Mouse (Mus musculus) MEL (cell line): Measurements from ENCODE around the gene Rpl18. TPM values are rescaled to one million over a fixed set of nuclear protein-coding genes. Genes with fewer than 3 reads are reported as not detected.

Experiments used
- DNase-seq: peaks from one replicate; pipeline ENCODE4 v3.0.0; 2011; ENCODE audit warnings: low read depth, low spot score
- H3K27ac ChIP-seq: 2 replicates; pipeline ENCODE4 v1.5.1; 2012; ENCODE audit warnings: low read depth, mild to moderate bottlenecking, control low read depth, low read length, moderate library complexity; ENCODE audit not compliant: control insufficient read depth
- H3K27me3 ChIP-seq, 2 experiments: fragments of 150-350 bp in 1 of 2; sonication (generic) in 1 of 2; 2 replicates each; pipeline ENCODE4 v1.6.1; 2012; ENCODE audit warnings: low read length in 2 of 2, mild to moderate bottlenecking in 2 of 2, improper control_type of control experiment in 1 of 2, moderate library complexity in 1 of 2; ENCODE audit not compliant: insufficient read depth in 2 of 2, control insufficient read depth in 1 of 2
- H3K36me3 ChIP-seq, 2 experiments: 2 replicates each; pipeline ENCODE4 v1.6.1; 2012 to 2014; ENCODE audit warnings: low read length in 2 of 2, improper control_type of control experiment in 1 of 2, inconsistent platforms in 1 of 2, mild to moderate bottlenecking in 1 of 2; ENCODE audit not compliant: insufficient read depth in 2 of 2, control insufficient read depth in 1 of 2
- H3K4me1 ChIP-seq, 2 experiments: fragments of 150-350 bp in 1 of 2; sonication (generic) in 1 of 2; 2 replicates each; pipeline ENCODE4 v1.6.1; 2012; ENCODE audit warnings: low read length in 2 of 2, improper control_type of control experiment in 1 of 2, mild to moderate bottlenecking in 1 of 2; ENCODE audit not compliant: insufficient read depth in 2 of 2, control insufficient read depth in 1 of 2
- H3K4me3 ChIP-seq, 2 experiments: fragments of 150-350 bp in 1 of 2; sonication (generic) in 1 of 2; 2 replicates each; pipeline ENCODE4 v1.5.1; 2012; ENCODE audit warnings: low read depth in 2 of 2, low read length in 2 of 2, mild to moderate bottlenecking in 2 of 2, moderate library complexity in 2 of 2, control low read depth in 1 of 2, improper control_type of control experiment in 1 of 2; ENCODE audit not compliant: control insufficient read depth in 1 of 2, insufficient read depth in 1 of 2
- H3K79me2 ChIP-seq: 2 replicates; pipeline ENCODE4 v1.6.1; 2012; ENCODE audit warnings: mild to moderate bottlenecking, low read length, moderate library complexity; ENCODE audit not compliant: control insufficient read depth, poor library complexity, insufficient read depth
- H3K9ac ChIP-seq: 2 replicates; pipeline ENCODE4 v1.6.1; 2012; ENCODE audit warnings: low read depth, mild to moderate bottlenecking, control low read depth, low read length, moderate library complexity; ENCODE audit not compliant: control insufficient read depth, poor library complexity, severe bottlenecking
- H3K9me3 ChIP-seq: fragments of 150-350 bp; sonication (generic); replicated peaks from 2 replicates; pipeline ENCODE4 v1.6.1; 2012; ENCODE audit warnings: mild to moderate bottlenecking, low read length, improper control_type of control experiment, moderate library complexity; ENCODE audit not compliant: insufficient read depth
- CHD1 ChIP-seq: IDR thresholded peaks from 2 replicates; pipeline ENCODE4 v1.6.1; 2012; ENCODE audit warnings: low read depth, mild to moderate bottlenecking, inconsistent platforms, low read length, improper control_type of control experiment
- CHD2 ChIP-seq: IDR thresholded peaks from 2 replicates; pipeline ENCODE4 v1.6.1; 2011; ENCODE audit warnings: low read length, improper control_type of control experiment
- CTCF ChIP-seq, 3 experiments: IDR thresholded peaks in 2 of 3; conservative IDR thresholded peaks in 1 of 3; 2 replicates each; pipeline ENCODE4 v1.5.1; 2011 to 2012; ENCODE audit warnings: low read length in 3 of 3, low read depth in 2 of 3, mild to moderate bottlenecking in 2 of 3, improper control_type of control experiment in 1 of 3, inconsistent platforms in 1 of 3, mixed read lengths in 1 of 3, moderate library complexity in 1 of 3; ENCODE audit not compliant: control insufficient read depth in 1 of 3, insufficient read depth in 1 of 3, poor library complexity in 1 of 3, severe bottlenecking in 1 of 3
- E2F4 ChIP-seq: IDR thresholded peaks from 2 replicates; pipeline ENCODE4 v1.6.1; 2011; ENCODE audit warnings: low read depth, low read length, improper control_type of control experiment, borderline replicate concordance
- ETS1 ChIP-seq: IDR thresholded peaks from 2 replicates; pipeline ENCODE4 v1.6.1; 2012; ENCODE audit warnings: low read depth, mild to moderate bottlenecking, inconsistent platforms, low read length, improper control_type of control experiment, moderate library complexity
- GABPA ChIP-seq: IDR thresholded peaks from 2 replicates; pipeline ENCODE4 v1.6.1; 2012; ENCODE audit warnings: low read depth, mild to moderate bottlenecking, inconsistent platforms, low read length, improper control_type of control experiment, moderate library complexity
- HCFC1 ChIP-seq: IDR thresholded peaks from 2 replicates; pipeline ENCODE4 v1.6.1; 2012; ENCODE audit warnings: low read depth, mild to moderate bottlenecking, inconsistent platforms, low read length, improper control_type of control experiment, moderate library complexity
- JUND ChIP-seq: IDR thresholded peaks from 2 replicates; pipeline ENCODE4 v1.6.1; 2011; ENCODE audit warnings: low read depth, mild to moderate bottlenecking, improper control_type of control experiment, low read length
- MAFK ChIP-seq: IDR thresholded peaks from 2 replicates; pipeline ENCODE4 v1.6.1; 2011; ENCODE audit warnings: low read depth, mild to moderate bottlenecking, low read length, improper control_type of control experiment, borderline replicate concordance
- MAZ ChIP-seq: IDR thresholded peaks from 2 replicates; pipeline ENCODE4 v1.6.1; 2012; ENCODE audit warnings: low read depth, mild to moderate bottlenecking, inconsistent platforms, low read length, improper control_type of control experiment
- MEF2A ChIP-seq: IDR thresholded peaks from 2 replicates; pipeline ENCODE4 v1.6.1; 2014; ENCODE audit warnings: low read depth, mild to moderate bottlenecking, inconsistent platforms, low read length, improper control_type of control experiment; ENCODE audit not compliant: poor library complexity, insufficient replicate concordance, severe bottlenecking; ENCODE audit errors: extremely low read depth
- MXI1 ChIP-seq: IDR thresholded peaks from 2 replicates; pipeline ENCODE4 v1.6.1; 2011; ENCODE audit warnings: mild to moderate bottlenecking, low read depth, low read length, improper control_type of control experiment
- MYB ChIP-seq: IDR thresholded peaks from 2 replicates; pipeline ENCODE4 v1.6.1; 2011; ENCODE audit warnings: mild to moderate bottlenecking, low read depth, low read length, improper control_type of control experiment
- MYC ChIP-seq: IDR thresholded peaks from 2 replicates; pipeline ENCODE4 v1.6.1; 2011; ENCODE audit warnings: low read depth, mild to moderate bottlenecking, low read length, improper control_type of control experiment, moderate library complexity
- NELFE ChIP-seq: IDR thresholded peaks from 2 replicates; pipeline ENCODE4 v1.6.1; 2011; ENCODE audit warnings: low read depth, low read length, improper control_type of control experiment
- POLR2AphosphoS2 ChIP-seq: IDR thresholded peaks from 2 replicates; pipeline ENCODE4 v1.6.1; 2011; ENCODE audit warnings: low read length, improper control_type of control experiment
- RAD21 ChIP-seq: IDR thresholded peaks from 2 replicates; pipeline ENCODE4 v1.6.1; 2011; ENCODE audit warnings: mild to moderate bottlenecking, low read depth, low read length, improper control_type of control experiment
- RCOR1 ChIP-seq: IDR thresholded peaks from 2 replicates; pipeline ENCODE4 v1.6.1; 2012; ENCODE audit warnings: low read depth, mild to moderate bottlenecking, inconsistent platforms, low read length, improper control_type of control experiment
- SIN3A ChIP-seq: IDR thresholded peaks from 2 replicates; pipeline ENCODE4 v1.6.1; 2012; ENCODE audit warnings: low read length, improper control_type of control experiment, inconsistent platforms
- SMC3 ChIP-seq: IDR thresholded peaks from 2 replicates; pipeline ENCODE4 v1.6.1; 2011; ENCODE audit warnings: low read depth, low read length, improper control_type of control experiment
- TAL1 ChIP-seq: IDR thresholded peaks from 2 replicates; pipeline ENCODE4 v1.6.1; 2012; ENCODE audit warnings: mild to moderate bottlenecking, inconsistent platforms, low read length, moderate library complexity, mixed read lengths
- TBP ChIP-seq: IDR thresholded peaks from 2 replicates; pipeline ENCODE4 v1.8.0; 2011; ENCODE audit warnings: low read depth, low read length, improper control_type of control experiment
- TCF12 ChIP-seq: IDR thresholded peaks from 2 replicates; pipeline ENCODE4 v1.6.1; 2014; ENCODE audit warnings: low read depth, mild to moderate bottlenecking, inconsistent platforms, low read length, improper control_type of control experiment, moderate library complexity
- UBTF ChIP-seq: IDR thresholded peaks from 2 replicates; pipeline ENCODE4 v1.6.1; 2012; ENCODE audit warnings: low read depth, mild to moderate bottlenecking, inconsistent platforms, low read length, improper control_type of control experiment, moderate library complexity, borderline replicate concordance; ENCODE audit not compliant: insufficient read depth
- USF1 ChIP-seq: IDR thresholded peaks from 2 replicates; pipeline ENCODE4 v1.6.1; 2014; ENCODE audit warnings: low read depth, mild to moderate bottlenecking, inconsistent platforms, low read length, improper control_type of control experiment, moderate library complexity
- USF2 ChIP-seq, 2 experiments: IDR thresholded peaks; 2 replicates each; pipeline ENCODE4 v1.6.1; 2011 to 2012; ENCODE audit warnings: improper control_type of control experiment in 2 of 2, low read length in 2 of 2, borderline replicate concordance in 1 of 2, inconsistent platforms in 1 of 2, low read depth in 1 of 2, mild to moderate bottlenecking in 1 of 2; ENCODE audit not compliant: insufficient read depth in 1 of 2
- ZNF384 ChIP-seq: IDR thresholded peaks from 2 replicates; pipeline ENCODE4 v1.6.1; 2012; ENCODE audit warnings: low read depth, mild to moderate bottlenecking, inconsistent platforms, low read length, improper control_type of control experiment
- polyA plus RNA-seq, 2 experiments: library from polyadenylated mRNA; stranded (reverse) in 1 of 2; unstranded in 1 of 2; fragments of >175 nt in 1 of 2; fragments of >200 nt in 1 of 2; gene quantifications; 2 replicates each; pipeline versions ENCODE4 v1.2.1 to v1.2.4; 2012; ENCODE audit warnings: low replicate concordance in 2 of 2, low read depth in 1 of 2; ENCODE audit not compliant: insufficient read length in 2 of 2, insufficient read depth in 1 of 2, missing spikeins in 1 of 2
- total RNA-seq: library from RNA; depleted of rRNA; stranded (reverse); fragments of 300-350 nt; gene quantifications from 2 replicates; pipeline ENCODE4 v1.2.3, GENCODE M21; 2012

The Rpl18 gene
- total and polyA plus RNA-seq, 3 experiments = 3,544 to 3,724 TPM; not detected in 1

- TF ChIP-seq MAFK (no peak), TCF12 (peak; percentile 49; the same call in 1 of the 2 replicates), CTCF (IDR thresholded peaks at IDR 0.05 in 2 of 3, conservative IDR thresholded peaks at IDR 0.05 in 1 of 3; ENCODE audit: control insufficient read depth in 1 of 3, insufficient read depth in 1 of 3, low read depth in 2 of 3, low read length in 3 of 3, poor library complexity in 1 of 3, severe bottlenecking in 1 of 3) (no peak), MEF2A (no peak), ZNF384 (no peak), GABPA (no peak), TAL1 (no peak), UBTF (no peak), RAD21 (no peak)
Observed at GRCm38 (mm10) chr7:45707375-45707967, 7.8 kb upstream of the Rpl18 start (continued).

- no peaks in the 10 kb centered on the region for H3K27me3 ChIP-seq
- peak overlapping the region; percentile 97 for H3K27ac ChIP-seq
- no peaks in the 10 kb centered on the region for H3K9me3 ChIP-seq
- TF ChIP-seq RCOR1 (no peak), CHD1 (0 out of 2 replicates have a peak, but pooled peaks have one; percentile 16), USF2 (IDR thresholded peaks at IDR 0.05; ENCODE audit: borderline replicate concordance in 1 of 2, insufficient read depth in 1 of 2, low read depth in 1 of 2, low read length in 2 of 2) (no peak), ETS1 (peak; percentile 7; the same call in 1 of the 2 replicates), HCFC1 (peak; percentile 26; the same call in 1 of the 2 replicates), POLR2AphosphoS2 (peak; percentile 27; the same call in 1 of the 2 replicates)
- TF ChIP-seq, all 39 proteins: peak for 4
- Histone ChIP-seq H3K79me2 (peaks cover 7% of the 10 kb centered on the region), H3K4me3 (peak overlapping the region; percentile 50 to 54), H3K36me3 (peaks cover 0 to 5% of the 10 kb centered on the region in 2 experiments; a peak in 2 of 4 replicates), H3K4me1 (peaks cover 0 to 12% of the 10 kb centered on the region in 2 experiments; a peak in 1 of 4 replicates), H3K9ac (peak overlapping the region; percentile 81)
- DNase-seq = peak; percentile 72
Observed at GRCm38 (mm10) chr7:45708221-45708761, 7.0 kb upstream of the Rpl18 start.

- H3K79me2 ChIP-seq = peaks cover 7% of the 10 kb centered on the region
- DNase-seq = peak; percentile 37
- H3K36me3 ChIP-seq = peaks cover 0 to 5% of the 10 kb centered on the region in 2 experiments; a peak in 2 of 4 replicates
- H3K4me3 ChIP-seq = no peak overlapping the region
- no peak overlapping the region; the same call in 1 of the 2 replicates for H3K9ac ChIP-seq
- H3K4me1 ChIP-seq = peaks cover 0 to 12% of the 10 kb centered on the region in 2 experiments; a peak in 1 of 4 replicates
- no peak for TF ChIP-seq SIN3A
- no peak for TF ChIP-seq E2F4
- TF ChIP-seq RAD21 = no peak
- no peak for TF ChIP-seq MYB
- no peak for TF ChIP-seq MXI1
- TF ChIP-seq CHD2 = no peak
- no peak for TF ChIP-seq RCOR1
- no peak for TF ChIP-seq GABPA
- TF ChIP-seq MAZ = no peak
- no peak for TF ChIP-seq ETS1
- TF ChIP-seq USF1 = no peak
- TF ChIP-seq JUND = no peak
- no peak for TF ChIP-seq HCFC1
- no peak for TF ChIP-seq NELFE
- TF ChIP-seq SMC3 = no peak
- no peak for TF ChIP-seq TBP
- no peak for TF ChIP-seq MYC
- H3K27ac ChIP-seq = no peak overlapping the region
- H3K27me3 ChIP-seq = no peaks in the 10 kb centered on the region
- H3K9me3 ChIP-seq = no peaks in the 10 kb centered on the region
Observed at GRCm38 (mm10) chr7:45709036-45709435, 6.2 kb upstream of the Rpl18 start.
